In genomic region chr13:113622122-113622864, GRCm38 (mm10) we compare ENCODE assay signal across 15 mouse cellular contexts. TPM values are rescaled to one million over a fixed set of nuclear protein-coding genes. Genes with fewer than 3 reads are reported as not detected.
DNase-seq lines count a peak whose midpoint lies in the region; ATAC-seq and TF ChIP-seq lines count a peak whose summit lies in the region.
"Had no signal": no experiment of that assay in that cellular context is flagged by ENCODE, and none has a peak within 500 bp of the region (broad histone marks: within the 10 kb centered on the region; RNA-seq: fewer than 3 reads in every experiment).

No protein-coding gene starts in this region.

- peak; percentile 52 for DNase-seq in hindbrain, embryonic 10.5 days (ENCODE audit: low spot score)
- DNase-seq in lung, postnatal 10 days, result peak; percentile 19
- no peak for DNase-seq in lung, postnatal 25 days (ENCODE audit: low spot score)
- peak; percentile 83 for DNase-seq in embryonic facial prominence, embryonic 10.5 days (ENCODE audit: low spot score)
- DNase-seq in limb, embryonic 14.5 days (ENCODE audit: low spot score), result peak; percentile 64
- DNase-seq in thymus, adult 18-20 months, result no peak
- DNase-seq in left cerebral cortex, postnatal 14 days (ENCODE audit: low spot score in 2 of 2), result no peak
- DNase-seq: cerebellum, postnatal 36 days; gastrocnemius, postnatal 36 days had no signal

- no peaks in the 10 kb centered on the region for H3K36me3 ChIP-seq in hindbrain, embryonic 10.5 days
- no peaks in the 10 kb centered on the region for H3K36me3 ChIP-seq in hindbrain, embryonic 12.5 days
- no peaks in the 10 kb centered on the region; the same call in 1 of the 2 replicates for H3K36me3 ChIP-seq in embryonic facial prominence, embryonic 10.5 days (replicated peaks)
- H3K36me3 ChIP-seq in limb, embryonic 14.5 days (ENCODE audit: control insufficient read depth, insufficient read depth, low read length), result 0 out of 2 replicates have a peak, but pooled peaks cover under 1% of the 10 kb centered on the region
- H3K36me3 ChIP-seq: liver, embryonic 12.5 days had no signal

- WGBS in hindbrain, embryonic 10.5 days, result 61% methylated on average over 11 of the region's 11 CpGs
- 57% methylated on average over 11 of the region's 11 CpGs for WGBS in hindbrain, embryonic 12.5 days
- 39% methylated on average over 11 of the region's 11 CpGs for WGBS in embryonic facial prominence, embryonic 10.5 days
- WGBS in limb, embryonic 14.5 days, result 36% methylated on average over 11 of the region's 11 CpGs

- TF ChIP-seq POLR2A in limb, embryonic 14.5 days (IDR thresholded peaks at IDR 0.05; ENCODE audit: borderline replicate concordance, extremely low read depth, insufficient read depth, insufficient read length), result no peak

- H3K4me3 ChIP-seq in hindbrain, embryonic 10.5 days, result no peak overlapping the region
- no peak overlapping the region for H3K4me3 ChIP-seq in hindbrain, embryonic 12.5 days
- H3K4me3 ChIP-seq in embryonic facial prominence, embryonic 10.5 days, result no peak overlapping the region
- H3K4me3 ChIP-seq in limb, embryonic 14.5 days (replicated peaks; ENCODE audit: low read length), result no peak overlapping the region
- H3K4me3 ChIP-seq: liver, embryonic 12.5 days; megakaryocyte, embryonic 14.5 days had no signal

- intact Hi-C loops in left cerebral cortex, postnatal 14 days (cut with DNase I), result no loop called here

- no peak overlapping the region for H3K9ac ChIP-seq in hindbrain, embryonic 12.5 days
- H3K9ac ChIP-seq in limb, embryonic 14.5 days (ENCODE audit: low read depth, low read length, severe bottlenecking), result no peak overlapping the region
- H3K9ac ChIP-seq: liver, embryonic 12.5 days had no signal

- H3K4me1 ChIP-seq in hindbrain, embryonic 10.5 days (replicated peaks), result peaks cover 10% of the 10 kb centered on the region
- H3K4me1 ChIP-seq in hindbrain, embryonic 12.5 days, result peaks cover 3% of the 10 kb centered on the region
- H3K4me1 ChIP-seq in embryonic facial prominence, embryonic 10.5 days, result peaks cover 35% of the 10 kb centered on the region
- H3K4me1 ChIP-seq in limb, embryonic 14.5 days (ENCODE audit: control insufficient read depth, insufficient read depth, low read length), result peaks cover 7% of the 10 kb centered on the region; the same call in 1 of the 2 replicates

- H3K27me3 ChIP-seq in hindbrain, embryonic 10.5 days (ENCODE audit: insufficient read depth, poor library complexity, severe bottlenecking), result no peaks in the 10 kb centered on the region
- H3K27me3 ChIP-seq in hindbrain, embryonic 12.5 days, result no peaks in the 10 kb centered on the region
- H3K27me3 ChIP-seq in embryonic facial prominence, embryonic 10.5 days (replicated peaks; ENCODE audit: low read depth, poor library complexity, severe bottlenecking), result no peaks in the 10 kb centered on the region
- H3K27me3 ChIP-seq in limb, embryonic 14.5 days (ENCODE audit: control insufficient read depth, insufficient read depth, low read length), result no peaks in the 10 kb centered on the region

- no peak overlapping the region for H3K4me2 ChIP-seq in hindbrain, embryonic 12.5 days (replicated peaks)
- no peak overlapping the region for H3K4me2 ChIP-seq in limb, embryonic 14.5 days (replicated peaks; ENCODE audit: low read depth, low read length, severe bottlenecking)
- H3K4me2 ChIP-seq: liver, embryonic 12.5 days had no signal

- no peaks in the 10 kb centered on the region for H3K9me3 ChIP-seq in hindbrain, embryonic 10.5 days
- H3K9me3 ChIP-seq in hindbrain, embryonic 12.5 days (replicated peaks), result no peaks in the 10 kb centered on the region
- no peaks in the 10 kb centered on the region for H3K9me3 ChIP-seq in embryonic facial prominence, embryonic 10.5 days
- H3K9me3 ChIP-seq in limb, embryonic 14.5 days (ENCODE audit: control insufficient read depth, low read length), result no peaks in the 10 kb centered on the region
- H3K9me3 ChIP-seq: liver, embryonic 12.5 days; megakaryocyte, embryonic 14.5 days had no signal

- H3K27ac ChIP-seq in hindbrain, embryonic 10.5 days, result no peak overlapping the region
- no peak overlapping the region for H3K27ac ChIP-seq in hindbrain, embryonic 12.5 days
- peak overlapping the region; percentile 78 for H3K27ac ChIP-seq in embryonic facial prominence, embryonic 10.5 days (replicated peaks)
- no peak overlapping the region for H3K27ac ChIP-seq in limb, embryonic 14.5 days (replicated peaks; ENCODE audit: low read depth, low read length)
- H3K27ac ChIP-seq: liver, embryonic 12.5 days had no signal

- ATAC-seq in hindbrain, embryonic 12.5 days (ENCODE audit: low FRiP score), result no peak
- ATAC-seq in limb, embryonic 14.5 days (ENCODE audit: low FRiP score, low read depth), result 0 out of 2 replicates have a peak, but pooled peaks have one; percentile 14
- ATAC-seq: forebrain, embryonic 14.5 days; liver, embryonic 12.5 days had no signal

RNA-seq across cellular contexts. Expression of gene Snx18, which starts 3.9 kb away (rescaled TPM):
- polyA plus RNA-seq in hindbrain, embryonic 10.5 days (2016; fragmentation: Nextera tagmentation; extraction: Ambion mirVana), result 18.1 and 18.4 TPM in 2 replicates
- 30.6 and 31.1 TPM in 2 replicates for polyA plus RNA-seq in hindbrain, embryonic 12.5 days (2016; fragmentation: Nextera tagmentation; extraction: Ambion mirVana)
- polyA plus RNA-seq in embryonic facial prominence, embryonic 10.5 days (2016; fragmentation: Nextera tagmentation; extraction: Ambion mirVana), result 18.0 and 18.4 TPM in 2 replicates
- 23.8 and 26.6 TPM in 2 replicates for polyA plus RNA-seq in limb, embryonic 14.5 days (2012; rRNA removed)
- polyA plus RNA-seq in limb, embryonic 14.5 days (2014; fragmentation: Nextera tagmentation; extraction: Ambion mirVana), result 37.4 and 41.9 TPM in 2 replicates
- total RNA-seq in left cerebral cortex, postnatal 14 days (2021), result 10 to 100 TPM; 22.8 to 24.6 TPM

RNA-seq across cellular contexts. Expression of gene Hspb3, which starts 41.2 kb away (rescaled TPM):
- 0.21 TPM in 1 of 2 replicates, not detected in the other for polyA plus RNA-seq in hindbrain, embryonic 10.5 days (2016; fragmentation: Nextera tagmentation; extraction: Ambion mirVana)
- polyA plus RNA-seq in hindbrain, embryonic 12.5 days (2016; fragmentation: Nextera tagmentation; extraction: Ambion mirVana), result 0.76 and 1.6 TPM in 2 replicates
- 0.20 TPM in 1 of 2 replicates, not detected in the other for polyA plus RNA-seq in embryonic facial prominence, embryonic 10.5 days (2016; fragmentation: Nextera tagmentation; extraction: Ambion mirVana)
- 13.0 and 13.8 TPM in 2 replicates for polyA plus RNA-seq in limb, embryonic 14.5 days (2012; rRNA removed)
- 8.2 and 15.3 TPM in 2 replicates for polyA plus RNA-seq in limb, embryonic 14.5 days (2014; fragmentation: Nextera tagmentation; extraction: Ambion mirVana)
- 10 to 100 TPM in 1 of 2 experiments, 1 to 10 TPM in 1; 9.8 to 14.5 TPM for total RNA-seq in left cerebral cortex, postnatal 14 days (2021)
- total RNA-seq: adrenal gland, adult 18-20 months had no signal
- polyA plus RNA-seq: forebrain, embryonic 14.5 days; intestine, embryonic 14.5 days had no signal

Comparison
In these comparisons a context has a peak if more than half of its experiments do, and no peak if none do; other contexts are left out.
1. DNase-seq: peak in hindbrain, embryonic 10.5 days (single experiment), lung, postnatal 10 days (single experiment), embryonic facial prominence, embryonic 10.5 days (single experiment) and limb, embryonic 14.5 days (single experiment); none in lung, postnatal 25 days (single experiment), thymus, adult 18-20 months (0 of 2) and left cerebral cortex, postnatal 14 days (0 of 2).